Mouse (Mus musculus): Measurements from ENCODE around the gene Amd2. TPM values are rescaled to one million over a fixed set of nuclear protein-coding genes. Genes with fewer than 3 reads are reported as not detected.

The Amd2 gene
- total RNA-seq (2012; rRNA removed) (15.0 and 20.8 TPM in 2 replicates), total RNA-seq (2014; rRNA removed) (49.6 and 54.1 TPM in 2 replicates), polyA plus RNA-seq (2012; ENCODE audit: insufficient read length, low read depth) (6.4 and 7.7 TPM in 2 replicates)

DNA sequence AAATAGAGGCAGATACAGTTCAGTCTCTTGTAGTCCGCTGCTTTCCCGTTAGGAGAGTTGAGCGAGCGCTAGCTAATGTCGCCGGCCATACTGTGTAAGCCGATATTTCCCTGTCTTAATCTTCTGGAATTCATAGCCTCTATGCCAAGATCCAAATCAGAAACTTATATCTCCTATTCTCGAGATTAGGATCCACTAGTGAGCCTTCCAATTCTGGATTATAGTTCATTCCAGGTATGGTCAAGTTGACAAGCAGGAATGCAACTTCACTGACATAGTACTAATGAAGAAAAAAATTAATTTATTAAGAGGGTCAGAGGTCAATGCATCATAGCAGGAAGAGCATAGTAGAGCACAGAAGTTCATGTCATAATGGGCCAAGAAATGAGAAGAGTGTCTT is at the start of gene Amd2:
TSS of gene Amd2 (minus strand) at position 101 of the 400 bp plus-strand sequence.
- H3K4me3 ChIP-seq (replicated peaks in 1 of 3; ENCODE audit: low read depth in 2 of 3, low read length in 2 of 3, poor library complexity in 1 of 3), result no peak within 1 kb of the TSS
- dilution Hi-C loops (cut with MboI; ENCODE audit: extremely low pct_ligation_motif_present, extremely low pct_unique_long_range_greater_than_20kb, low sequenced_read_pairs) (no loop called here), in situ Hi-C loops (cut with MboI; ENCODE audit: low pct_ligation_motif_present, low pct_unique_long_range_greater_than_20kb, low sequenced_read_pairs) (no loop called here)
- no peaks in the 10 kb centered on the region for H3K9me3 ChIP-seq (replicated peaks; ENCODE audit: low read length)
- H3K27me3 ChIP-seq (replicated peaks), result no peaks in the 10 kb centered on the region
- H3K4me1 ChIP-seq (ENCODE audit: control insufficient read depth in 1 of 2, insufficient read depth in 2 of 2), result no peaks in the 10 kb centered on the region
- H3K79me2 ChIP-seq (replicated peaks; ENCODE audit: control insufficient read depth, extremely low read depth, insufficient read depth, poor library complexity, severe bottlenecking), result no peaks in the 10 kb centered on the region
- no peak for DNase-seq (ENCODE audit: extremely low read depth)
- H3K27ac ChIP-seq (ENCODE audit: insufficient read depth, low read depth), result no peak within 1 kb of the TSS
- TF ChIP-seq E2F4 (IDR thresholded peaks at IDR 0.05; ENCODE audit: insufficient replicate concordance, low read depth, low read length), result no peak
- TF ChIP-seq JUN (IDR thresholded peaks at IDR 0.05; ENCODE audit: insufficient read depth, low read depth, low read length), result no peak
- TF ChIP-seq RCOR1 (conservative IDR thresholded peaks at IDR 0.05; ENCODE audit: low read depth, low read length), result no peak
- no peak for TF ChIP-seq MAZ (IDR thresholded peaks at IDR 0.05; ENCODE audit: low read depth, low read length)
- no peak for TF ChIP-seq CTCF (conservative IDR thresholded peaks at IDR 0.05 in 1 of 2, IDR thresholded peaks at IDR 0.05 in 1 of 2; ENCODE audit: low read depth in 2 of 2, low read length in 2 of 2)
- no peak for TF ChIP-seq USF2 (conservative IDR thresholded peaks at IDR 0.05; ENCODE audit: low read depth, low read length)
- TF ChIP-seq ETS1 (conservative IDR thresholded peaks at IDR 0.05; ENCODE audit: low read depth, low read length), result no peak
- no peak for TF ChIP-seq SIN3A (IDR thresholded peaks at IDR 0.05; ENCODE audit: low read length)
- TF ChIP-seq NELFE (IDR thresholded peaks at IDR 0.05; ENCODE audit: low read depth, low read length), result no peak
- no peak for TF ChIP-seq RAD21 (IDR thresholded peaks at IDR 0.05; ENCODE audit: low read depth, low read length)
- TF ChIP-seq BHLHE40 (IDR thresholded peaks at IDR 0.05; ENCODE audit: low read depth, low read length), result no peak
- no peak for TF ChIP-seq EP300 (IDR thresholded peaks at IDR 0.05; ENCODE audit: low read length)
- no peak within 1 kb of the TSS for H3K4me2 ChIP-seq (ENCODE audit: insufficient read depth, low read depth, poor library complexity, severe bottlenecking)
- H3K9ac ChIP-seq (ENCODE audit: insufficient read depth, low read depth), result no peak within 1 kb of the TSS
- H3K36me3 ChIP-seq (replicated peaks in 1 of 2; ENCODE audit: control insufficient read depth in 1 of 2, insufficient read depth in 1 of 2, low read length in 1 of 2), result no peaks in the 10 kb centered on the region

DNA sequence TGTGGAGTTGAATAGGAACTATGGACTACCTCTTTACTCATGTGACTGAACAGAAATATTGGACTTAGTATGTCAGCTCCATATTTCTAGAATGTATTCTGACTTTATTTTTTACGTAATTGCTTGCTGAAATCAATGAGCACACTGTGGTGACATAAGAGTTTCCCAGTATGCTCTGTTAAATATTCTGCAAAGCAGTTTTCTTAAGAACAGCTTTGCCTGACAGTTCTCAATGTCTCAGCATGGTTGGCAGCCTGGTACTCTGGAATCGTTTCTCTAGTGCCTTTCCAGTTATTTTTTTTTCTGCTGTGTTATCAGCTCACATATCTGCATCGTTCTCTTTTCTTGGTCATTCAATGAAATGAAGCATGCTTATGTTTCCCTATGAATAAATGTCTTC is 49.6 kb upstream of the Amd2 start:
- DNase-seq (ENCODE audit: extremely low read depth), result no peak
- dilution Hi-C loops (cut with MboI; ENCODE audit: extremely low pct_ligation_motif_present, extremely low pct_unique_long_range_greater_than_20kb, low sequenced_read_pairs), result no loop called here
- in situ Hi-C loops (cut with MboI; ENCODE audit: low pct_ligation_motif_present, low pct_unique_long_range_greater_than_20kb, low sequenced_read_pairs), result no loop called here
- Histone ChIP-seq H3K4me2 (ENCODE audit: insufficient read depth, low read depth, poor library complexity, severe bottlenecking) (no peak overlapping the region), H3K79me2 (replicated peaks; ENCODE audit: control insufficient read depth, extremely low read depth, insufficient read depth, poor library complexity, severe bottlenecking) (no peaks in the 10 kb centered on the region), H3K36me3 (replicated peaks in 1 of 2; ENCODE audit: control insufficient read depth in 1 of 2, insufficient read depth in 1 of 2, low read length in 1 of 2) (no peaks in the 10 kb centered on the region), H3K27me3 (replicated peaks) (no peaks in the 10 kb centered on the region), H3K9me3 (replicated peaks; ENCODE audit: low read length) (no peaks in the 10 kb centered on the region), H3K4me1 (ENCODE audit: control insufficient read depth in 1 of 2, insufficient read depth in 2 of 2) (no peaks in the 10 kb centered on the region), H3K27ac (ENCODE audit: insufficient read depth, low read depth) (no peak overlapping the region), H3K4me3 (replicated peaks in 1 of 3; ENCODE audit: low read depth in 2 of 3, low read length in 2 of 3, poor library complexity in 1 of 3) (no peak overlapping the region), H3K9ac (ENCODE audit: insufficient read depth, low read depth) (no peak overlapping the region)
- TF ChIP-seq CTCF (conservative IDR thresholded peaks at IDR 0.05 in 1 of 2, IDR thresholded peaks at IDR 0.05 in 1 of 2; ENCODE audit: low read depth in 2 of 2, low read length in 2 of 2) (no peak), ZKSCAN1 (IDR thresholded peaks at IDR 0.05; ENCODE audit: borderline replicate concordance, low read depth, low read length) (no peak)

GRCm38 (mm10) chr10:35737639-35738038 is 25.9 kb upstream of the Amd2 start:
- DNase-seq (ENCODE audit: extremely low read depth), result no peak
- in situ Hi-C loops (cut with MboI; ENCODE audit: low pct_ligation_motif_present, low pct_unique_long_range_greater_than_20kb, low sequenced_read_pairs), result no loop called here

More at GRCm38 (mm10) chr10:35737639-35738038, 25.9 kb upstream of the Amd2 start:
- Histone ChIP-seq H3K27ac (ENCODE audit: insufficient read depth, low read depth) (no peak overlapping the region), H3K4me3 (replicated peaks in 1 of 3; ENCODE audit: low read depth in 2 of 3, low read length in 2 of 3, poor library complexity in 1 of 3) (no peak overlapping the region), H3K79me2 (replicated peaks; ENCODE audit: control insufficient read depth, extremely low read depth, insufficient read depth, poor library complexity, severe bottlenecking) (no peaks in the 10 kb centered on the region), H3K4me1 (ENCODE audit: control insufficient read depth in 1 of 2, insufficient read depth in 2 of 2) (peaks cover 0 to 8% of the 10 kb centered on the region in 2 experiments; a peak in 1 of 4 replicates), H3K36me3 (replicated peaks in 1 of 2; ENCODE audit: control insufficient read depth in 1 of 2, insufficient read depth in 1 of 2, low read length in 1 of 2) (no peaks in the 10 kb centered on the region), H3K4me2 (ENCODE audit: insufficient read depth, low read depth, poor library complexity, severe bottlenecking) (no peak overlapping the region), H3K9ac (ENCODE audit: insufficient read depth, low read depth) (no peak overlapping the region), H3K27me3 (replicated peaks) (no peaks in the 10 kb centered on the region), H3K9me3 (replicated peaks; ENCODE audit: low read length) (no peaks in the 10 kb centered on the region)
- TF ChIP-seq ZMIZ1 (IDR thresholded peaks at IDR 0.05; ENCODE audit: low read depth, low read length) (no peak), NELFE (IDR thresholded peaks at IDR 0.05; ENCODE audit: low read depth, low read length) (no peak)
- dilution Hi-C loops (cut with MboI; ENCODE audit: extremely low pct_ligation_motif_present, extremely low pct_unique_long_range_greater_than_20kb, low sequenced_read_pairs), result no loop called here
